Mouse (Mus musculus): ENCODE measurements at regions not wholly inside any gene's neighbourhood (a gene's known extent, or its start where the extent isn't known, plus 50 kb on each side); places are given as distances from the start of the nearest gene placed in this dataset.

DNA sequence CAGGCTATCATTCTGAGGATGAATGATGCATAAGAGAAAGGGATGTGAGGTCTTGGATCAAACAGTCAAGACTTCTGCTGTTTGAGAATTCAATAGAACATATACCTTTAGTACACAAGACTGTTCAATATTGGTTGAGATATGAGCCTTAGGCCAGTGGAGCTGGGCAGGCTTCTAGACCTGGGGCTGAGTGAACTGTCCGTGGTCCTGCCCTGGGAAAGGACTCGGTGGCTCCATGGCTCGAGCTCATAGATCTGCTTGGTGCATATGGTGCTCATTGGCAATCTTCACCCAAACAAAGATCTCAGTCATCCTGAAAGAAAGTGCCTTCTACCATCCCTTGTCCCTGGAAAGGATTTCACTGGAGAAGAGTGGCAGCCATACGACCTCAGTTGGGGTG lies 233.7 kb downstream of the Glrx3 start:
- no peak for TF ChIP-seq CTCF (IDR thresholded peaks at IDR 0.05; ENCODE audit: low read depth)
- TF ChIP-seq EP300 (IDR thresholded peaks at IDR 0.05; ENCODE audit: low read depth): no peak
